Mouse (Mus musculus): Measurements from ENCODE around the gene Zcchc17.

The Zcchc17 gene

DNA sequence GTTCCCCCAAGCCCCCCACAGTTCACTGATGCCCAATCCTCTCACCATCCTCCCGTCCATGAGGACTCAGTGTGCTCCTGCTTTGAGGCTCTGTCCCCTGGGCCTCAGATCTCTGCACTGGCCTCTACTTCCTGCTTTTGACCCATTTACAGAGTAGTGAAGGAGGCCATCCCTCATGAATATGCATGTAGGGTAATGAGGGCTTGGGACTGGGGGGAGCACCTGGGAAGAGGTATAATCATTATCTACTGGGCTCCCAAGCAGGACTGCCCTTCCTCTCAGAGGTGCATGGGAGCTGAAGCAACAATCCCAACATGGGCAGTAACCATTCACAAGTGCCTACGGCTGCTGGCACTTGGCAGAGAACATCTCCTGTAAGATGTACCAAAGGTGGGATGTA, 80.6 kb downstream of the Zcchc17 start, which contains the start of gene Serinc2:
TSS of gene Serinc2 (minus strand) at position 101 of the 400 bp plus-strand sequence.
- DNase-seq, result no peak

DNA sequence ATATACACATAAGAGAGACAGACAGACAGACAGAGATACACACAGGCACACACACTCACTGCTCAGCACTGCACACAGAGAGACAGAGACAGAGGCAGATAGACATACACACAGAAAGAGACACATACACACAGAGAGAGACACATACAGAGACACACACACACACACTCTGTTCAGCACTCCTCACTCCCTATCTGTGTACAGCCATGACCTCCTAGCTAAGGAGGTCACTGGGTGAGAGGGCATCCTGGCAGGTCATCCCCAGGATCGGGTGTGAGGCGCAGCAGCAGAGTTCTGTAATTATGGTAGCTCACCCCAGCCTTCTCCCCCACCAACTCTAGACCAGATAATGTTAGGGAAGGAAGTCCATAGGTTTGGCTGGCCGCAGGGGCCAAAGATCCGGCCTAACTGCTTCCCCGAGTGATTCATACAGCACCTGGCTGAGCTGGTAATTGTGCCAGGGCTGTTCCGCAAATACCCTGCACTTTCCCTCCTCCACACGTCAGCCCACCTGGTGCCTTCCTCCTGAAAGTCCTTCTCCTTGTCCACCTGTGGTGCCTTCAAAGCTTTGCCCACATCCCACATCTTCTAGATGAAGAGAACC, 83.1 kb downstream of the Zcchc17 start:
- DNase-seq, result no peak

DNA sequence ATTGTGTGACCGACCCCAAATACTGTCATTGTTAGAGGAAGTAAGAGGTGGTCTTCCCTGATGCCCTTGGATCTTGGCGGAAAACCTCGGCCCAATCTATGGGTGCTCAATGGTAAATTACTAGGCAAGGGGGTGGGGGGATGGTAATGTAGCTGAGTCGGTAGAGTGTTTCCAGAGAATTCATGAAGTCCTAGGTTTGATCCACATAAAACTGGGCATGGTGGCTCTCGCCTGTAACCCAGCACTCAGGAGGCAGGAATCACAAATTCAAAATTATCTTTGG, 84.0 kb downstream of the Zcchc17 start:
- no peak for DNase-seq

DNA sequence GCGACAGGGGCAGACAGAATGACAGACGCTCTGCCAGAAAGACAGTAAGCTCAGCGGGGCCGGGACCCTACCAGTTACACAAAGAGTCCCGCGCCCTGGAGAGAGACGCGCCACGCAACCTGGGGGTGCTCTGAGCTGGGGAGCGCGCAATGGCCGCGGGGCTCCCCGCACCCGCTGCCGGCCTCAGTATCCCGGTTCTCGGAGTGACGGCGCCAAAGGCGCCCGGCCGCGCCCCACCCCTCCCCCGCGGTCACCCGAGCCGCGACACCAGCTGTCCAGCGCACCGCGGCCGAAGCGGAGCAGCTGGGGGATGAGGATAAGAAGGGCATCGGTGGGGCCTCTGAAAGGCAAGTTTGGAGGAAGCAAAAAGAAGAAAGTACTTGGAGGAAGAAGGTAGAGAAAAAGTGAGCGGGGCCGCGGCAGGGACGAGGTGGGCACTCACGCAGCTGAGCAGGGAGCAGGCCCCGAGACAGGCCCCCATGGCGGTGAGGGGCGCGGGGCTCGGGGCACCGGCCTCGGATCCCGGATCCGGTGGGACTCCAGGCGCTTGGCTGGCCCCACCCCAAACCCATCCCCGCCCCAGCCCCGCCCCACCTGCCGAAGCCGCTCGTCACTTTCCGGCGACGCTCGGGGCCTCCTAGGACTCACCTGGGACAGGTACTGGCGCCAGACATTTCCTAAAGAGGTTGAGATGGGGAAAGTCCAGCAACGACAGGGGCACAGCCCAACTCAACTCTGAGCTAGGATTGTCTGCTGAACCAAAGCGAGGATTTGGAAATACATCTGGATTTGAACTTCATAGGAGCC, 84.5 kb downstream of the Zcchc17 start:
- peak; percentile 53 for DNase-seq

DNA sequence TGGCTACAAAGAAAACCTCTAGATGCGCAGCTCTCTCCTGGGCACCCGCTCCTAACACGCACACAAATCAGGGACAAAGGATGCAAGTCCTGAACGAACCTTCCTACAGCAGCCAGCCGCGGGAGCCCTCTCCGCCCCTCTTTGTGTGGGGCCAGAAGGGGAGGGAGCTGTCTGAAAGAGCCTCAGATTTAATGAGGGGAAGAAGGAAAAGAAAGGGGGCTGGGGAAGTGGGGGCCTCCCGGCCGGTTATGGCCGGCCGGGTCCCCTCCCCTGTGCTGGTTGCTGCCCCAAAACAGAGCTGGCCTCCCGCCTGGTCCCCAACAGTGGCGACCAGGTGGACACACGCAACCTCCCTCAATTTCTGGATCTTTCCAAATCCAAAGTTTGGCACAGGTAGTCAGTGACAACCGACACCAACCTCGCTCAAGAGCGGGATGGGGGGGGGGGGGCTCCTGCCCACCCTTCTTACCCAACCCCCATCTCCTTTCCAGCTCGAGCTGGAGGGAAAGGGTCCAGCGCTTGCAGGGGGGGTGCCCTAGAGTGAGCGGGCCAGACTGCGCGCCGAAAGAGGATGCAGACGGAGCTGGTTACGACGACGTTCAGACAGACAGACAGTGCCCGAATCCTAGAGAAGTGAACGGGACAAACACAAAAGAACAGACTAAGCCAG, 85.3 kb downstream of the Zcchc17 start:
- no peak for DNase-seq

DNA sequence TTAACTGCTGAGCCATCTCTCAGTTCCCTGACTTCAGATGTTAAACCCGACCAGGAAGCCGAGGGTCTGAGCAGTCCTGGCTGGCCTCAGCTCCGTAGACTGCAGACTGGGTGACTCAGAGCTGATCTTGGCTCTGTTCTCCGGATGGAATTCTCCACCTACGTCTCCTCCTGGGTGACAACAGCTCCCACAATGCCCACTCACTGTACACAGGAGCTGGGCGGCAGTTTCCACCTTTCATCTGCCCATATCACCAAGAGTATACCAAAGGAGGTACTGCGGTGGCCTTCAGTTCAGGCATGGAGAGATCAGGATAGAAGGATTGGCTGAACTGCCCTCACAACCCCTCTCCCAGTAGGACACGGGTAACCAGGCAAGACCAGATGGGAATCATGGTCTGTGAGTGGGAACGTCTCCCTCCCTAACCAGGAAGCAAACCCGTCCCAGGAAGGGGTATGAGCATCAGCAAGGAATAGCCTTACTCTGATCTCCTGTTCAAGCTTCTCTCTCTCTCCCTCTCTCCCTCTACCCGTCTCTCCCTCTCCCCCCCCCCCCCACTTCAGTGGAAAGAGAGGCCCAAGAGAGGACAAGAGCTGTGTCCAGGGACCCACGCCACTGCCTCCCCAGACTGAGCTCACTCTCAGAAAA, 85.9 kb downstream of the Zcchc17 start:
- DNase-seq, result no peak

DNA sequence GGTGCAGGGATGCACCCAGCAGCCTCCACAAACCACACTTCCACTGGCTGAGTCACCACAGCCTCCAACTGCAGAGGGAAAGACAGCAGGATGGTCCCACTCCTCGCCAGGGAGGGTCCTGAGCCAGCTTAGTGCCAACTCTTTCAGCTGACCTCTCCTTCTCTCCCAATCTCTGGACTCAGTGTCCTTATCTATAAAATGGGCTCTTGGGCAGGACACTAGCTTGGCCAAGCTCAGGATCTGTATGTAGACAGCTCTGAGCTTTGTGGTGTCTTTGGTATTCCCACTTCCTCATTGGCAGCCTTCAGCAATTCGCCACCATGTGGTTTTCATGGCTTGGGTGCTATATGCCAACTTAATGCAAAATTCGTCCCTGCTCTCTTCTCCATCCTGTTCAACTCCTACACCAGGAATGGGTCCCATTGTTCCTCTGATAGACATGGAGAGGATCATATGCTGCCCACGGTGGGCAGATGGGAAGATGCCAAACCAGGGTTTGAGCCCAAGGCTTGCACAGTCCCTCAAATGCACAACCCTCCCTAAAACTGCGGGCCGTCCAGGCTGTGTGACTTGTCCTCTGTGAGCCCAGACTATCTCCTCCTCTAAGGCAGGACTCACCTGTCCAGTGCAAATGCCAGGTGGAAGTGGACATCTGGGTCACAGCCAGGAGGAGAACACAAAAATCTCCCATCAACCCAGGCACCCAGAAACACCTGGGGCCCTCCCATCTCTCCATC, 89.0 kb downstream of the Zcchc17 start:
- no peak for DNase-seq

DNA sequence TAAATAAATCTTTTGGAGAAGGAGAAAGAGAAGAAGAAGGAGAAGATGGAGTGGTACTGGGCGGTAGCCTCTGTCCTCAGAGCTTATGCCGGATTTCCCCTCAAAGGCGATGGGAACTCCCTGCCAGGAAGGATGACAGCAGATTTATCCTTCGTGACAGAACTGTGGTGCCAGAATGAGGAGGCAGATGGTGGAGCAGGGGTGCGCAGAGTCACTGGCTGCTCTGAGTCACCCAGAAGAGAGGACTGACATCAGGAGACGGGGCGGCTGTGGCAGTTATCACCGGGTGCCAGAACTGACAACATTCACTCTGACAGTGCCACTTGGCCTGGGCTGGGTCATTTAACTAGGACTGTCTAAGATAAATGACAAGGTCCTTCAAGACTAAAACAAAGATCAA, 89.7 kb downstream of the Zcchc17 start:
- DNase-seq, result no peak

DNA sequence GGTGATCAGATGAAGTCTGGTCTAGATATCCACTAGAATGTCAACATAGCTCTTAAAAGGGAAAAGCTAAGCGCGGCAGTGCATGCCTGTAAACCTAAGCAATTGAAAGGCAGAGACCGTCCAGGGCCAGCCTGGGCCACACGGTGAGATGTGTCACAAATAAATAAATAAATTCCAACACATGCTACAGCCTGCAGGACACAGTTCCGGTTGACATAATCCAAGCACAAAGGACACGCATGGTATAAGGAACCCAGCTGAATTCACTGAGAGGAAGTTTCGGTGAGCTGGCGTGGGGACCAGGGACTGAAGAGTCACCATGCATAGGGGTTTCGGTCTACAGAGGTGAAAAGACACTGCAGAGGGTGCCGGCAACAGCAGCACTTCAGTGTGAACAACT, 91.0 kb downstream of the Zcchc17 start:
- no peak for DNase-seq

DNA sequence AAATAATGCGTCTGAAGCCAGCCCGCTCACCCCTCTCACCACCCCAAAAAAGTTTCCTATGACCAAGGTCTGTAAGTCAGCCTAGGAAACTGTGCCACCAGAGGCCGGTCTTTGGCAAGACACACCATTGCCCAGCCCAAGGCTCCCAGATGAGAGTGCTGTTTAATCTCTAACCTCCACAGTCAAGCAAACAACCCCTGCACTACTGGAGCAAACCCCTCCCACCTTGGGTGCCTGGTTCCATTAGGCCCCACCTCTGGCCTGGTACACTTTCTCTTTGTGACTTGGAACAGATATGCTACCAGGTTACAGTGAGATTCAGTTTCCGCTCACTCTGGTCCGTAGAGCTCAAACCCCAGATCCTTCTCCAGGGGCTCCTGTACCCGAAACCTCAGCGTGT, 92.7 kb downstream of the Zcchc17 start:
- DNase-seq, result peak; percentile 17

DNA sequence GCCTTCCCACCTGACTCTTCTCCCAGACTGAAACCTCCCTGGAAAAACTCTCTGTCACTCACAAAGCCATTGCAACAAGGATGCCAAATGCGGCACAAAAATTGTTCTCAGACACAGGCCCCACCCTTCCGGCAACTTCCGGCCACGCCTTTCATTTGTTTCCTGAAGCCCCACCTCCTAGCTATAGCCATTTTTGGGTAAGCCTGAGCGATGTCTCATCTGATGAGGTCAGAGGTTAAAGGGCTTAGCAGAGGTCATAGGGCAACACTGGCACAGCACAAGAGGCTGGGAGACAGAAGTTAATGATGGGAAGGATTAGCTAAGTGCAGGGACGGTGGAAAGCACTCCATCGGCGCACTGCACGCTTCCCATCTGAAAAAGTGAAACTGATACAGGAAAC, 93.1 kb downstream of the Zcchc17 start:
- peak; percentile 14 for DNase-seq

All from lung, postnatal 14 days (tissue).